Mouse (Mus musculus) kidney, adult 2 months (tissue): Measurements from ENCODE around the gene Galnt4.

ENCODE experiments used
- CTCF ChIP-seq: fragments of 200-500 bp; conservative IDR thresholded peaks from 2 replicates; pipeline ENCODE4 v1.5.1; 2011; ENCODE audit warnings: low read depth, mild to moderate bottlenecking, control low read depth, low read length, moderate library complexity, mixed read lengths; ENCODE audit not compliant: insufficient read depth, insufficient read length
- POLR2A ChIP-seq: fragments of 200-500 bp; IDR thresholded peaks from one replicate; pipeline ENCODE4 v1.6.1; 2011; ENCODE audit warnings: low read depth, low read length, control low read depth

DNA sequence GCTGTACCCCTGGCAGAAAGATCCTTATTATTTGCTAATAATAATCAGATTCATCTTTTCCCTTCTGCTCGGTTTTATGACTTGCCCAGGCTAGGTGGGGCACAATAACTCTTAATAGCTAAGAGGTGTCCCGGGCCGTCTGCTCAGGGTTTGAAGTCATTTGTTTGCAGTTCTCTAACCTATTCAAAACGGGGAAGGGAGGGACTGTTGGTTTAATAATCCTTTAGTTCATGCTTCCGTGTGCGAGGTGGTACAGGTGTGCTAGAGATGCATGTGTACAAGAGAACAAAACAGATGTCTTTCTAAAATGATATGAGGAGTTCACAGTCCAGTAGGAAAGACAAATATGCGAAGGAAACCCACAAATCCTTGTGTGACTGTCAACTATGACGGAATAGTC is 6.3 kb downstream of the Galnt4 start:
- no peak for TF ChIP-seq POLR2A
- TF ChIP-seq CTCF: no peak
